Mouse (Mus musculus) neural tube, embryonic 12.5 days (tissue): ENCODE data around the gene Fxyd4. TPM values are rescaled to one million over a fixed set of nuclear protein-coding genes. Genes with fewer than 3 reads are reported as not detected.

Experiments used
- ATAC-seq: fragments of 200-750 bp; cut with Nextera tagmentation; 2 replicates; pipeline ENCODE4 v1.8.0; 2017; ENCODE audit warnings: low read depth, mild to moderate bottlenecking, moderate TSS enrichment, moderate library complexity; ENCODE audit not compliant: low FRiP score
- H3K27ac ChIP-seq: fragments of 300-500 bp; sonication (generic); 2 replicates; pipeline ENCODE4 v1.5.1; 2016
- H3K27me3 ChIP-seq: fragments of 300-500 bp; sonication (generic); replicated peaks from 2 replicates; pipeline ENCODE4 v1.6.1; 2016; ENCODE audit warnings: mild to moderate bottlenecking
- H3K36me3 ChIP-seq: fragments of 300-500 bp; sonication (generic); 2 replicates; pipeline ENCODE4 v1.6.1; 2016; ENCODE audit warnings: mild to moderate bottlenecking
- H3K4me1 ChIP-seq: fragments of 300-500 bp; sonication (generic); 2 replicates; pipeline ENCODE4 v1.6.1; 2016
- H3K4me2 ChIP-seq: fragments of 300-500 bp; sonication (generic); replicated peaks from 2 replicates; pipeline ENCODE4 v1.6.1; 2016; ENCODE audit warnings: mild to moderate bottlenecking
- H3K4me3 ChIP-seq: fragments of 300-500 bp; sonication (generic); 2 replicates; pipeline ENCODE4 v1.5.1; 2016
- H3K9ac ChIP-seq: fragments of 300-500 bp; sonication (generic); 2 replicates; pipeline ENCODE4 v1.6.1; 2016; ENCODE audit warnings: mild to moderate bottlenecking
- H3K9me3 ChIP-seq: fragments of 300-500 bp; sonication (generic); 2 replicates; pipeline ENCODE4 v1.6.1; 2016; ENCODE audit warnings: mild to moderate bottlenecking
- WGBS: fragments of 180-500 bp; shearing (Covaris S2); methylation state at CpG from one replicate; pipeline ENCODE4 v1.1.7; 2016; 5-methylcytosine and 5-hydroxymethylcytosine counted together
- microRNA-seq: library from miRNA; unstranded; fragments of <30 nt; microRNA quantifications from one replicate; pipeline ENCODE4, GENCODE M21; 2017
- polyA plus RNA-seq: library from polyadenylated mRNA; unstranded; fragments of >200 nt; fragmentation: Nextera tagmentation; extraction: Ambion mirVana; gene quantifications from 2 replicates; pipeline ENCODE4 v1.2.1, GENCODE M21; 2016

Gene Fxyd4
- polyA plus RNA-seq, 1 experiment from 2014 or later: 2.7 TPM

DNA sequence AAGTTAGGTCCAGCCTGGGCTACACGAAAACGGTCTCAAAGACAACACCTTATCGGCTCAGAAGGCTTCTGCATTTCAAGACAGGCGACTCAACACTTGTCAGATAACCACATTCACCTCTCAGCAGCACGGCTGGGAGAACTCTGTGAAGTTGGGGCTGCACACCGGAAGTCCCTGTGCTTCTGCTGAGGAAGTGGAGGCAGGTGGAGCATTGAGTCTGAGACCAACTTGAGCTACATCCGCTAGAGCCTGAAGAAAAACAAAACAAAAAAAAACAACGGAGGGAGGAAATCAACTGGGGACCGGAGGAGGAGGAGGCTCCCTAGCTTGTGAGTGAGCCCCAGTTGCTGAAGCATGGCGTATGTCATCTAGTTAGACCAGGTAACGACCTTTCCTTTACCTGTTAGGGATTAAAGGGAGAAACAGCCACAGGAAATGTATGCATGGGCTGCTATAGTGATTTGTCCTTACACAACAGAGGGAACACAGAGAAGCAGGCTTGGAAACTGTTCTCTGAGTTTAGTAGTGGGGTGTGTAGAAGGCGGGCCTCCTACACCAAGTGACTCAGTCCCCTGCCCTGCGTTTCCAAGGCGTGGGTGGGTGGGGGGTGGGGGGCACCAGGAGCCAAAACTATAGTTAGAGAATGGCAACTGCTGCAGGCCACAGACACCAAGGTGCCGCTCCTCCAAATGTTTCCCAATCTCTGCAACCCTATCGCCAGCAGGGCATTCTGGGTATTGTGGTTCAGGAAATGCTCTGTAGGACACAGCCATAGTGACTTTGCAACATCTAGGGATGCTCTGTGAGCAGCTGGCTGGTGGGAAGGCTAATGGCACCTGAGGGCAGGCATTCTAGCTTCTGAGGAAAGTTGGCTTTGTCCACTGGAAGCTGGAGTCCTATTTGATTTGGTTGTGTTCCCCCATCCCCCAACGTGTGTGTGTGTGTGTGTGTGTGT is 37.1 kb downstream of the Fxyd4 start, which contains the start of gene Hnrnpf:
Hnrnpf (plus strand) TSS at position 199 of the 955 bp plus-strand sequence.
- Histone ChIP-seq H3K27ac (no peak within 1 kb of the TSS), H3K4me2 (no peak within 1 kb of the TSS), H3K36me3 (no peaks in the 10 kb centered on the region), H3K9me3 (no peaks in the 10 kb centered on the region), H3K9ac (no peak within 1 kb of the TSS), H3K27me3 (no peaks in the 10 kb centered on the region), H3K4me1 (peaks cover under 1% of the 10 kb centered on the region; the same call in 1 of the 2 replicates), H3K4me3 (no peak within 1 kb of the TSS)
- ATAC-seq: no peak
- 83% methylated on average over 17 of the region's 17 CpGs for WGBS

DNA sequence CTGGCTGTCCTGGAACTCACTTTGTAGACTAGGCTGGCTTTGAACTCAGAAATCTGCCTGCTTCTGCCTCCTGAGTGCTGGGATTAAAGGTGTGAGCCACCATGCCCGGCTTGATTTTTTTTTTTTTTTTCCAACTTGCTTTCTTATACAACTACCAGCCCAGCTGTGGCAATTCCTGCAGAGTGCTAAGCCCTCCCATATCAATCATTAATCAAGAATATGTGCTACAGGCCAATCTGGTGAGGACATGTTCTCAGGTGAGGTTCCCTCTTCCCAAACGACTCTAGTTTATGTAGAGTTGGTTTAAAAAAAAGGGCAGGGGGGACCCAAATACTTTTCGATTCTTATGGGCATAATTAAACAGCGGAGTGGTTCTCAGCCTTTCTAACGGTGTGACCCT is 39.7 kb downstream of the Fxyd4 start:
- 84% methylated on average over 5 of the region's 5 CpGs for WGBS
- Histone ChIP-seq H3K27ac (no peak overlapping the region), H3K4me1 (no peaks in the 10 kb centered on the region), H3K4me2 (no peak overlapping the region), H3K36me3 (no peaks in the 10 kb centered on the region), H3K9me3 (no peaks in the 10 kb centered on the region), H3K4me3 (no peak overlapping the region), H3K27me3 (no peaks in the 10 kb centered on the region), H3K9ac (no peak overlapping the region)
- no peak for ATAC-seq

DNA sequence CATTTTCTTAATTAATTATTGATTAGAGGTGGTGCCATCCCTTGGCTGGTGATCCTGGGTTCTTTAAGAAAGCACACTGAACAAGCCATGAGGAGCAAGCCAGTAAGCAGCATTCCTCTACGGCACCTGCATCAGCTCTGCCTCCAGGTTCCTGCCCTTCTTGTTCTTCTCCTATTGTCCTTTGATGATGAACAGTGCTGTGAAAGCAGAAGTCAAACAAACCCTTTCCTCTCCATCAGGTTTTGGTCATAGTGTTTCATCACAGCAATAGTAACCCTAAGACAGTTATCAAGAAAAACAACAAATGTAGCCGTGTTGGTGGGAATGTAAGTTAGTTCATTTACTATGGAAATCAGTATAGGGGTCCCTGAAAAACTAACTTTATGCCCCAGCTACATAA is 44.1 kb downstream of the Fxyd4 start:
- WGBS: 85% methylated on average over 2 of the region's 2 CpGs
- no peaks in the 10 kb centered on the region for H3K9me3 ChIP-seq
- no peak overlapping the region for H3K4me2 ChIP-seq
- H3K27me3 ChIP-seq: no peaks in the 10 kb centered on the region
- H3K9ac ChIP-seq: no peak overlapping the region
- no peaks in the 10 kb centered on the region for H3K36me3 ChIP-seq
- no peak overlapping the region for H3K4me3 ChIP-seq
- no peak overlapping the region for H3K27ac ChIP-seq
- ATAC-seq: no peak
- H3K4me1 ChIP-seq: no peaks in the 10 kb centered on the region

DNA sequence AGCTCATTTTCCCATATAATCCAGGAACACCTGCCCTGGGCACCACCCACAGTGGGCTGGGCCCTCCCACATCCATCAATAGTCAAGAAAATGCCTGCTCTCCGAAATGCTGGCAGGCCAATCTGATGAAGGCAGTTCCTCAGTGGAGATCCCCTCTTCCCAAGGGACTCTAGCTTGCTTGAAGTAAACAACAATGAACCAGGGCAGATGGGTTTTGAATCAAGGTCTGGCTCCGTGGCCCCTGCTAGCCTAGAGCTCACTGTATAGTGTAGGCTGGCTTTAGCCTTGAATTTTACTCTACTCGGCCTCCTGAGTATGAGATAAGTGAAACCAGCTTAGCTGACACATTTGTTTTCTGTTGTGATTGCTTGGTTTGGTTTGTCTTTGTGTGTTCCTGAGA is 45.1 kb downstream of the Fxyd4 start:
- Histone ChIP-seq H3K36me3 (no peaks in the 10 kb centered on the region), H3K4me3 (no peak overlapping the region), H3K4me1 (no peaks in the 10 kb centered on the region), H3K9me3 (no peaks in the 10 kb centered on the region), H3K27me3 (no peaks in the 10 kb centered on the region), H3K9ac (no peak overlapping the region), H3K27ac (no peak overlapping the region), H3K4me2 (no peak overlapping the region)
- WGBS: 68% methylated on average over 3 of the region's 3 CpGs
- ATAC-seq: no peak

GRCm38 (mm10) chr6:117891369-117892160 is 45.9 kb downstream of the Fxyd4 start:
- ATAC-seq: no peak
- no peak overlapping the region for H3K9ac ChIP-seq
- no peaks in the 10 kb centered on the region for H3K9me3 ChIP-seq
- H3K4me2 ChIP-seq: no peak overlapping the region
- no peaks in the 10 kb centered on the region for H3K36me3 ChIP-seq
- no peaks in the 10 kb centered on the region for H3K4me1 ChIP-seq
- H3K27me3 ChIP-seq: no peaks in the 10 kb centered on the region
- no peak overlapping the region for H3K27ac ChIP-seq
- no peak overlapping the region for H3K4me3 ChIP-seq
- 70% methylated on average over 14 of the region's 14 CpGs for WGBS

DNA sequence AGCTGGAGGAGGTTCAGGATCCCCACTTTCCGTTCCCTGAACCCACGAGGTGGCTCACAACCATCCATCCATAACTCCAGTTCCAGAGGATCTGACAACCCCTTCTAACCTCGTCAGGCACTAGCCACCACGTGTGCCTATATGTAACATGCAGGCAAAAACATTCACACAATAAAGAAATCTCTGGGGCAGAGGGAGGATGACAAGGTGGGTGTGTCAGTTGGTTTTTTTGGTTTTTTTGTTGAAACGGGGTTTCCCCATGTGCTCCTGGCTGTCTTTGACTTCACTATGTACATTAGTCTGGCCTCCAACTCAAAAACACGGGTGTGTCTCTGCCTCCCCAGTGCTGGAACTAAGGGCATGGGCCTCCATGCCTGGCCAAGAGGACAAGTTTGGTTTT is 47.2 kb downstream of the Fxyd4 start:
- Histone ChIP-seq H3K4me3 (no peak overlapping the region), H3K27me3 (no peaks in the 10 kb centered on the region), H3K4me2 (no peak overlapping the region), H3K9ac (no peak overlapping the region), H3K36me3 (no peaks in the 10 kb centered on the region), H3K4me1 (no peaks in the 10 kb centered on the region), H3K27ac (no peak overlapping the region), H3K9me3 (no peaks in the 10 kb centered on the region)
- no peak for ATAC-seq
- 84% methylated on average over 6 of the region's 6 CpGs for WGBS

DNA sequence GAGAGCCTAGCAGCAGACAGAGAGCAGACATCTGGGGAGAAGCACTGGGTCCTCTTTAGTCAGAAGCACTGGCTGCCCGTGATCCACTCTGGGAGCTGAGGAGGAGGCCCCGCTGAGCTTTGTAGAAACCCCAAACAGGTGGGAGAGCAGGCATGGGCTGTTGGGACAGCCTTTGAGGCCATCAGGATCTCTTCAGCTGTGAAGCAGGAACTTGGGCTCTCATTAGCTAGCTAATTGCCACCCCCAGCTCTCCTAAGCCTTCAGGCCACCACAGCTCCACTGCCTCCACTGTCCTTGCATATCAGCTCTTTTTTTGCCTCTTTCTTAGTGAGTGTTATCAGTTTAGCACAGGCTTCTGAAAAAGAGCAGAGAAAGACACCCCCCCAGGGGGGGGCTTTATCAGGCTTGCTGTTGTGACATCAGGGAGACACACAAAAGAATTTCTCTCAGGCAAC is 48.8 kb downstream of the Fxyd4 start:
- Histone ChIP-seq H3K4me2 (no peak overlapping the region), H3K36me3 (no peaks in the 10 kb centered on the region), H3K4me3 (no peak overlapping the region), H3K27ac (no peak overlapping the region), H3K27me3 (no peaks in the 10 kb centered on the region), H3K4me1 (no peaks in the 10 kb centered on the region), H3K9ac (no peak overlapping the region), H3K9me3 (no peaks in the 10 kb centered on the region)
- 70% methylated on average over 2 of the region's 2 CpGs for WGBS
- no peak for ATAC-seq

GRCm38 (mm10) chr6:117888032-117888431 is 49.5 kb downstream of the Fxyd4 start:
- Histone ChIP-seq H3K4me3 (no peak overlapping the region), H3K9ac (no peak overlapping the region), H3K36me3 (no peaks in the 10 kb centered on the region), H3K27me3 (no peaks in the 10 kb centered on the region), H3K4me1 (no peaks in the 10 kb centered on the region), H3K4me2 (no peak overlapping the region), H3K9me3 (no peaks in the 10 kb centered on the region), H3K27ac (no peak overlapping the region)
- no peak for ATAC-seq
- 60% methylated on average over 1 of the region's 1 CpGs for WGBS

- H3K27ac ChIP-seq: no peak overlapping the region
- 93% methylated on average over 2 of the region's 2 CpGs for WGBS
- H3K9me3 ChIP-seq: no peaks in the 10 kb centered on the region
- no peak for ATAC-seq
- no peak overlapping the region for H3K4me3 ChIP-seq
- no peaks in the 10 kb centered on the region for H3K27me3 ChIP-seq
- 0 out of 2 replicates have a peak, but pooled peaks cover 2% of the 10 kb centered on the region for H3K4me1 ChIP-seq
- H3K9ac ChIP-seq: no peak overlapping the region
- H3K36me3 ChIP-seq: no peaks in the 10 kb centered on the region
- H3K4me2 ChIP-seq: no peak overlapping the region
These were observed 51.5 kb downstream of the Fxyd4 start for GRCm38 (mm10) chr6:117885943-117886342.

Small RNAs within 50 kb of the gene (microRNA-seq; reads per million reads assigned to microRNA genes)
- not detected for gene Gm25535

Other genes with a start within 250 kb of the Fxyd4 start
- gene Zfp637, start 96.5 kb downstream of the Fxyd4 start, polyA plus RNA-seq: 128 and 130 TPM in 2 replicates
- 11.1 and 12.0 TPM in 2 replicates for gene Zfp239, start 75.6 kb downstream of the Fxyd4 start, polyA plus RNA-seq
- 463 and 469 TPM in 2 replicates for gene Hnrnpf, start 37.4 kb downstream of the Fxyd4 start, polyA plus RNA-seq
- gene Rasgef1a, start 73.7 kb upstream of the Fxyd4 start, polyA plus RNA-seq: 0.20 and 0.24 TPM in 2 replicates
- gene Csgalnact2, start 201.4 kb upstream of the Fxyd4 start, polyA plus RNA-seq: 8.2 and 8.8 TPM in 2 replicates